Comparison of ENCODE assay signal across 14 mouse cellular contexts in genomic region chr19:4156073-4156579, GRCm38 (mm10). TPM values are rescaled to one million over a fixed set of nuclear protein-coding genes. Genes with fewer than 3 reads are reported as not detected.
DNase-seq lines count a peak whose midpoint lies in the region; ATAC-seq and TF ChIP-seq lines count a peak whose summit lies in the region.
"Had no signal": no experiment of that assay in that cellular context is flagged by ENCODE, and none has a peak within 500 bp of the region (broad histone marks: within the 10 kb centered on the region; RNA-seq: fewer than 3 reads in every experiment).

No protein-coding gene starts in this region.

- no peaks in the 10 kb centered on the region for H3K79me2 ChIP-seq in myocyte (ENCODE audit: control insufficient read depth, insufficient read depth)

- H3K9me3 ChIP-seq in hindbrain, embryonic 11.5 days (ENCODE audit: control insufficient read depth, low read length): no peaks in the 10 kb centered on the region
- H3K9me3 ChIP-seq in hindbrain, postnatal 0 days (ENCODE audit: low read length): no peaks in the 10 kb centered on the region
- H3K9me3 ChIP-seq in neural tube, embryonic 12.5 days: no peaks in the 10 kb centered on the region
- H3K9me3 ChIP-seq: megakaryocyte, embryonic 14.5 days had no signal

- no peak for TF ChIP-seq CTCF in hindbrain, postnatal 0 days (IDR thresholded peaks at IDR 0.05; ENCODE audit: low read depth)

- ATAC-seq in hindbrain, embryonic 11.5 days (ENCODE audit: low FRiP score): no peak
- no peak for ATAC-seq in hindbrain, postnatal 0 days
- no peak for ATAC-seq in neural tube, embryonic 12.5 days (ENCODE audit: low FRiP score, low read depth)
- ATAC-seq: intestine, postnatal 0 days had no signal

- no peak overlapping the region for H3K4me2 ChIP-seq in hindbrain, embryonic 11.5 days (replicated peaks; ENCODE audit: low read depth, low read length)
- H3K4me2 ChIP-seq in hindbrain, postnatal 0 days (ENCODE audit: low read depth, low read length): no peak overlapping the region
- no peak overlapping the region for H3K4me2 ChIP-seq in neural tube, embryonic 12.5 days (replicated peaks)
- H3K4me2 ChIP-seq in myocyte (ENCODE audit: low read depth): no peak overlapping the region

- H3K4me1 ChIP-seq in hindbrain, embryonic 11.5 days (replicated peaks; ENCODE audit: control insufficient read depth, insufficient read depth, low read length): no peaks in the 10 kb centered on the region
- H3K4me1 ChIP-seq in hindbrain, postnatal 0 days (ENCODE audit: insufficient read depth, low read length): no peaks in the 10 kb centered on the region
- no peaks in the 10 kb centered on the region for H3K4me1 ChIP-seq in neural tube, embryonic 12.5 days

- no peak overlapping the region for H3K4me3 ChIP-seq in hindbrain, embryonic 11.5 days (ENCODE audit: low read depth, low read length)
- H3K4me3 ChIP-seq in hindbrain, postnatal 0 days (ENCODE audit: low read length): no peak overlapping the region
- H3K4me3 ChIP-seq in neural tube, embryonic 12.5 days: no peak overlapping the region; the same call in 1 of the 2 replicates
- no peak overlapping the region for H3K4me3 ChIP-seq in myocyte

- WGBS in hindbrain, embryonic 11.5 days: 71% methylated on average over 20 of the region's 20 CpGs
- WGBS in hindbrain, postnatal 0 days: 55% methylated on average over 20 of the region's 20 CpGs
- WGBS in neural tube, embryonic 12.5 days: 77% methylated on average over 20 of the region's 20 CpGs

- H3K27ac ChIP-seq in hindbrain, embryonic 11.5 days (ENCODE audit: low read depth, low read length): peak overlapping the region; percentile 58; the same call in 1 of the 2 replicates
- H3K27ac ChIP-seq in hindbrain, postnatal 0 days: no peak overlapping the region
- H3K27ac ChIP-seq in neural tube, embryonic 12.5 days: no peak overlapping the region; the same call in 1 of the 2 replicates

- H3ac ChIP-seq in myocyte (ENCODE audit: control insufficient read depth, insufficient read length): no peak overlapping the region

- TF ChIP-seq POLR2A in myocyte (IDR thresholded peaks at IDR 0.05; ENCODE audit: insufficient read length, low read depth): peak; percentile 21

- H3K9ac ChIP-seq in hindbrain, embryonic 11.5 days (ENCODE audit: low read depth, low read length): no peak overlapping the region
- H3K9ac ChIP-seq in hindbrain, postnatal 0 days (replicated peaks; ENCODE audit: low read length): no peak overlapping the region
- 0 out of 2 replicates have a peak overlapping the region, but pooled peaks have one; percentile 13 for H3K9ac ChIP-seq in neural tube, embryonic 12.5 days

- H3K27me3 ChIP-seq in hindbrain, embryonic 11.5 days (ENCODE audit: control insufficient read depth, insufficient read depth, low read length): no peaks in the 10 kb centered on the region
- no peaks in the 10 kb centered on the region for H3K27me3 ChIP-seq in hindbrain, postnatal 0 days (ENCODE audit: insufficient read depth, low read length)
- H3K27me3 ChIP-seq in neural tube, embryonic 12.5 days (replicated peaks): no peaks in the 10 kb centered on the region
- no peaks in the 10 kb centered on the region for H3K27me3 ChIP-seq in myocyte (ENCODE audit: control insufficient read depth, insufficient read depth, insufficient read length)
- H3K27me3 ChIP-seq: megakaryocyte, embryonic 14.5 days had no signal

- peak; percentile 51 for DNase-seq in cerebellum, adult 11-12 months
- DNase-seq in cerebellum, adult 9-10 months: no peak
- no peak for DNase-seq in hindbrain, embryonic 11.5 days (ENCODE audit: low spot score)
- DNase-seq in hindbrain, postnatal 0 days (ENCODE audit: low spot score): no peak
- DNase-seq in neural tube, embryonic 10.5 days (ENCODE audit: extremely low spot score, low spot score): no peak
- no peak for DNase-seq in MN1 (ENCODE audit: low spot score)
- DNase-seq: embryo, embryonic 11 days; lung, adult 18-20 months had no signal

- peaks cover 10% of the 10 kb centered on the region; the same call in 1 of the 2 replicates for H3K36me3 ChIP-seq in hindbrain, embryonic 11.5 days (ENCODE audit: control insufficient read depth, insufficient read depth, low read length)
- H3K36me3 ChIP-seq in hindbrain, postnatal 0 days (ENCODE audit: insufficient read depth, low read length): peaks cover 35% of the 10 kb centered on the region
- peaks cover 77% of the 10 kb centered on the region for H3K36me3 ChIP-seq in neural tube, embryonic 12.5 days
- peaks cover 12% of the 10 kb centered on the region for H3K36me3 ChIP-seq in myocyte (ENCODE audit: control insufficient read depth, insufficient read depth)

TF ChIP-seq in myocyte, 11 proteins besides CTCF, POLR2A, EP300 and RAD21:
- TF ChIP-seq CEBPB (IDR thresholded peaks at IDR 0.05; ENCODE audit: insufficient read depth, poor library complexity, severe bottlenecking) (no peak), REST (IDR thresholded peaks at IDR 0.05; ENCODE audit: insufficient read depth, insufficient read length) (no peak), TCF3 (IDR thresholded peaks at IDR 0.05; ENCODE audit: insufficient read length, low read depth) (no peak), MYOD1 (IDR thresholded peaks at IDR 0.05; ENCODE audit: control insufficient read depth in 1 of 3, insufficient read length in 2 of 3, low read depth in 2 of 3) (peak in 1 of 3 experiments; percentile 8), MAX (IDR thresholded peaks at IDR 0.05; ENCODE audit: low read depth) (no peak), MYOG (IDR thresholded peaks at IDR 0.05; ENCODE audit: control insufficient read depth in 1 of 3, insufficient read depth in 1 of 3, insufficient read length in 2 of 3, low read depth in 2 of 3) (peak in 1 of 3 experiments; percentile 9), TCF12 (IDR thresholded peaks at IDR 0.05; ENCODE audit: insufficient read depth, poor library complexity, severe bottlenecking) (no peak), SRF (IDR thresholded peaks at IDR 0.05; ENCODE audit: control insufficient read depth, insufficient read length, low read depth) (no peak), E2F4 (IDR thresholded peaks at IDR 0.05; ENCODE audit: insufficient read depth) (no peak), USF1 (IDR thresholded peaks at IDR 0.05; ENCODE audit: low read depth) (no peak), POLR2AphosphoS2 (IDR thresholded peaks at IDR 0.05; ENCODE audit: insufficient read length, low read depth) (peak; percentile 47)

RNA-seq across cellular contexts. Expression of gene Ptprcap, which starts 2.7 kb away (rescaled TPM):
- polyA plus RNA-seq in hindbrain, embryonic 11.5 days (2014; fragmentation: Nextera tagmentation; extraction: Ambion mirVana): 1.0 and 1.1 TPM in 2 replicates
- total RNA-seq in hindbrain, postnatal 0 days (2014; rRNA removed): 1.0 TPM in 1 of 2 replicates, not detected in the other
- polyA plus RNA-seq in hindbrain, postnatal 0 days (2015; fragmentation: Nextera tagmentation; extraction: Ambion mirVana): 0.40 and 0.44 TPM in 2 replicates
- 0.92 and 0.94 TPM in 2 replicates for polyA plus RNA-seq in neural tube, embryonic 12.5 days (2016; fragmentation: Nextera tagmentation; extraction: Ambion mirVana)
- polyA plus RNA-seq in myocyte (2012; fragmentation: generic; extraction: Trizol): 4.9 TPM

RNA-seq across cellular contexts. Expression of gene Rps6kb2, which starts 7.0 kb away (rescaled TPM):
- polyA plus RNA-seq in hindbrain, embryonic 11.5 days (2014; fragmentation: Nextera tagmentation; extraction: Ambion mirVana): 42.2 and 45.7 TPM in 2 replicates
- total RNA-seq in hindbrain, postnatal 0 days (2014; rRNA removed): 17.6 and 24.7 TPM in 2 replicates
- 49.6 and 56.5 TPM in 2 replicates for polyA plus RNA-seq in hindbrain, postnatal 0 days (2015; fragmentation: Nextera tagmentation; extraction: Ambion mirVana)
- polyA plus RNA-seq in neural tube, embryonic 12.5 days (2016; fragmentation: Nextera tagmentation; extraction: Ambion mirVana): 62.3 and 71.7 TPM in 2 replicates
- 42.0 TPM for polyA plus RNA-seq in myocyte (2012; fragmentation: generic; extraction: Trizol)

RNA-seq across cellular contexts. Expression of gene Coro1b, which starts 7.7 kb away (rescaled TPM):
- 119 and 123 TPM in 2 replicates for polyA plus RNA-seq in hindbrain, embryonic 11.5 days (2014; fragmentation: Nextera tagmentation; extraction: Ambion mirVana)
- 71.5 and 137 TPM in 2 replicates for total RNA-seq in hindbrain, postnatal 0 days (2014; rRNA removed)
- polyA plus RNA-seq in hindbrain, postnatal 0 days (2015; fragmentation: Nextera tagmentation; extraction: Ambion mirVana): 90.7 and 114 TPM in 2 replicates
- polyA plus RNA-seq in neural tube, embryonic 12.5 days (2016; fragmentation: Nextera tagmentation; extraction: Ambion mirVana): 128 and 131 TPM in 2 replicates
- 238 TPM for polyA plus RNA-seq in myocyte (2012; fragmentation: generic; extraction: Trizol)

RNA-seq across cellular contexts. Expression of gene Cabp4, which starts 12.3 kb away (rescaled TPM):
- polyA plus RNA-seq in hindbrain, embryonic 11.5 days (2014; fragmentation: Nextera tagmentation; extraction: Ambion mirVana): not detected in 2 replicates
- not detected in 2 replicates for total RNA-seq in hindbrain, postnatal 0 days (2014; rRNA removed)
- 0.29 and 0.51 TPM in 2 replicates for polyA plus RNA-seq in hindbrain, postnatal 0 days (2015; fragmentation: Nextera tagmentation; extraction: Ambion mirVana)
- polyA plus RNA-seq in neural tube, embryonic 12.5 days (2016; fragmentation: Nextera tagmentation; extraction: Ambion mirVana): 0.13 and 0.19 TPM in 2 replicates
- 0.10 TPM for polyA plus RNA-seq in myocyte (2012; fragmentation: generic; extraction: Trizol)
- total RNA-seq: gastrocnemius, postnatal 36 days had no signal
- polyA plus RNA-seq: stomach, embryonic 14.5 days had no signal

RNA-seq across cellular contexts. Expression of gene Gpr152, which starts 16.5 kb away (rescaled TPM):
- polyA plus RNA-seq in hindbrain, embryonic 11.5 days (2014; fragmentation: Nextera tagmentation; extraction: Ambion mirVana): not detected in 2 replicates
- total RNA-seq in hindbrain, postnatal 0 days (2014; rRNA removed): 0.37 TPM in 1 of 2 replicates, not detected in the other
- 0.05 TPM in 1 of 2 replicates, not detected in the other for polyA plus RNA-seq in hindbrain, postnatal 0 days (2015; fragmentation: Nextera tagmentation; extraction: Ambion mirVana)
- polyA plus RNA-seq in neural tube, embryonic 12.5 days (2016; fragmentation: Nextera tagmentation; extraction: Ambion mirVana): not detected in 2 replicates
- polyA plus RNA-seq in myocyte (2012; fragmentation: generic; extraction: Trizol): not detected
- total RNA-seq: gastrocnemius, postnatal 36 days had no signal
- polyA plus RNA-seq: intestine, postnatal 0 days; stomach, embryonic 14.5 days had no signal
